Mouse (Mus musculus): ENCODE results near the gene Srsf3.

- TF ChIP-seq CTCF (IDR thresholded peaks at IDR 0.05; ENCODE audit: extremely low read depth, insufficient read length, insufficient replicate concordance, low read depth, low read length) (no peak), POLR2A (IDR thresholded peaks at IDR 0.05; ENCODE audit: low read depth, low read length) (no peak)
These were observed 17.1 kb downstream of the Srsf3 start for GRCm38 (mm10) chr17:29049508-29049889.
